Mouse (Mus musculus): Measurements from ENCODE around the gene Lrcol1.

- no peak for TF ChIP-seq GATA1 (IDR thresholded peaks at IDR 0.05; ENCODE audit: low read length)
- TF ChIP-seq TAL1 (IDR thresholded peaks at IDR 0.05; ENCODE audit: low read length): no peak
Measured at GRCm38 (mm10) chr5:110344524-110344923, at the start of gene Lrcol1.

All from erythroblast, embryonic 14.5 days (primary cell).